Mouse (Mus musculus) bone marrow macrophage, adult 2 months (primary cell): ENCODE data around the gene Wnt10a.

Experiments
- CTCF ChIP-seq: IDR thresholded peaks from 2 replicates; pipeline ENCODE4 v1.5.1; 2012; ENCODE audit warnings: low read depth, mild to moderate bottlenecking, low read length, moderate library complexity
- POLR2A ChIP-seq: IDR thresholded peaks from 2 replicates; pipeline ENCODE4 v1.6.1; 2012; ENCODE audit warnings: mild to moderate bottlenecking, low read depth, low read length, borderline replicate concordance

DNA sequence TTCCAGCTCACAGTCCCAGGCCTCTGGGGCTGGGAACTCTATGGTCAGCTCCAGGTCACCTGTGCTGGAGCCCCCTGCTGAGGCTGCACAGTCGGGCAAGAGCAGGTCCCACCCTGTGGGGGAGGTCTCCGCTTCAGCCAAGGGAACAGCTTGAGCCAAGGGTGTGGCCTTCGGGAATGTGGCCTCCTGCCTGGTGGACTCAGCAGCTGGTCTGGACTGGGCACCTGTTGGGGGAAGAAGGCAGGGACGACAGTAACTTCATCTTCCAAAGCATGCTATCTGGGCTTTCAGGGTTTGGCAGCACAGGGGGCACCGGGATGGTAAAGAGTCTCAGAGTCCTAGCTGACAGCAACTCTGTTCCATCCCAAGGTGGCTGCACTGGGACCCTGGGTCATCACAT, 44.0 kb upstream of the Wnt10a start:
- TF ChIP-seq CTCF: no peak
- TF ChIP-seq POLR2A: no peak
